Mouse (Mus musculus) kidney, adult 2 months (tissue): ENCODE measurements around the gene Ncoa1. TPM values are rescaled to one million over a fixed set of nuclear protein-coding genes. Genes with fewer than 3 reads are reported as not detected.
"Not testable (repeated sequence)": the region's sequence is repeated elsewhere in the genome, so short reads cannot be mapped to it uniquely, and the experiment has no call there.

Source experiments
- DNase-seq: peaks from one replicate; pipeline ENCODE4 v3.0.0; 2021
- H3K27ac ChIP-seq: fragments of 200-500 bp; 2 replicates; pipeline ENCODE4 v1.5.1; 2012; ENCODE audit warnings: low read depth, low read length, control low read depth, inconsistent platforms; ENCODE audit not compliant: insufficient read depth
- H3K27me3 ChIP-seq: fragments of 200-500 bp; replicated peaks from 2 replicates; pipeline ENCODE4 v1.6.1; 2012; ENCODE audit warnings: mild to moderate bottlenecking, moderate library complexity, low read length, inconsistent platforms; ENCODE audit not compliant: control insufficient read depth, insufficient read depth
- H3K36me3 ChIP-seq: fragments of 200-500 bp; 2 replicates; pipeline ENCODE4 v1.6.1; 2012; ENCODE audit warnings: mild to moderate bottlenecking, moderate library complexity, low read length, inconsistent platforms; ENCODE audit not compliant: control insufficient read depth, insufficient read depth
- H3K4me1 ChIP-seq: fragments of 200-500 bp; 2 replicates; pipeline ENCODE4 v1.6.1; 2011; ENCODE audit warnings: low read length; ENCODE audit not compliant: control insufficient read depth, insufficient read depth
- H3K4me3 ChIP-seq: fragments of 200-500 bp; 2 replicates; pipeline ENCODE4 v1.5.1; 2011; ENCODE audit warnings: mild to moderate bottlenecking, low read depth, low read length, control low read depth; ENCODE audit not compliant: insufficient read depth
- CTCF ChIP-seq: fragments of 200-500 bp; conservative IDR thresholded peaks from 2 replicates; pipeline ENCODE4 v1.5.1; 2011; ENCODE audit warnings: low read depth, mild to moderate bottlenecking, control low read depth, low read length, moderate library complexity, mixed read lengths; ENCODE audit not compliant: insufficient read depth, insufficient read length
- POLR2A ChIP-seq: fragments of 200-500 bp; IDR thresholded peaks from one replicate; pipeline ENCODE4 v1.6.1; 2011; ENCODE audit warnings: low read depth, low read length, control low read depth
- WGBS: fragments of 180-500 bp; shearing (Covaris S2); methylation state at CpG from one replicate; pipeline ENCODE4 v1.1.7; 2018; 5-methylcytosine and 5-hydroxymethylcytosine counted together
- polyA plus RNA-seq: library from polyadenylated mRNA; depleted of rRNA; stranded (reverse); fragments of >200 nt; gene quantifications from 2 replicates; pipeline ENCODE4 v1.2.3, GENCODE M21; 2012

Gene Ncoa1
- polyA plus RNA-seq, 1 experiment: 20.1 TPM

DNA sequence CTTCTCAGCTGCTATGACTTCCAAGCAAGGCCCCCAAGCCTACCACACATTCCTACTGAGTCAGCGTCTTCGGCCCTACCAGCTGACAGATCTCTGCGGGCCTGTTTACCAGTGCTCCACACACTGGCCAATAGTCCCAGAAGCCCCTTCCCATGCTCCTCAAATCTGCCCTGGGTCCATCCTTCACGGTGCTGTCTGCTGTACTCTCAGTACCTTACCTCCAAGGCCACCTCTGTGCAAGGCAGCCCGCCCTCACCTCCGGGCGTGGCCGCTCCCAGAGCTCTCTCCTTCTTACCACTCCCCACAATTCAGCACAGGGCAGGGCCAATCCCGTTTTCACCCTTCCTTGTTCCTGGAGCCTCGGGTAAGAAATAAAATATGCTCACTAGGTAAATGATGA is 231.2 kb downstream of the Ncoa1 start:
- H3K4me3 ChIP-seq: no peak overlapping the region
- TF ChIP-seq CTCF (no peak), POLR2A (no peak)
- H3K36me3 ChIP-seq: no peaks in the 10 kb centered on the region; the same call in 1 of the 2 replicates
- H3K27ac ChIP-seq: no peak overlapping the region
- no peaks in the 10 kb centered on the region for H3K4me1 ChIP-seq
- H3K27me3 ChIP-seq: no peaks in the 10 kb centered on the region
- DNase-seq: no peak
- WGBS: 87% methylated on average over 10 of the region's 10 CpGs

- 70% methylated on average over 2 of the region's 2 CpGs for WGBS
- no peak for DNase-seq
- H3K36me3 ChIP-seq: no peaks in the 10 kb centered on the region; the same call in 1 of the 2 replicates
- H3K27me3 ChIP-seq: no peaks in the 10 kb centered on the region
- H3K4me3 ChIP-seq: no peak overlapping the region
- TF ChIP-seq CTCF: no peak
- TF ChIP-seq POLR2A: no peak
- no peak overlapping the region for H3K27ac ChIP-seq
- no peaks in the 10 kb centered on the region for H3K4me1 ChIP-seq
Observed at GRCm38 (mm10) chr12:4243805-4244204, 233.2 kb downstream of the Ncoa1 start.

- not testable (repeated sequence) for H3K27ac ChIP-seq, H3K4me3 ChIP-seq, H3K4me1 ChIP-seq, DNase-seq, H3K27me3 ChIP-seq, H3K36me3 ChIP-seq
- 44% methylated on average over 8 of the region's 8 CpGs for WGBS
Observed at GRCm38 (mm10) chr12:4240281-4240680, 236.7 kb downstream of the Ncoa1 start.

- Histone ChIP-seq H3K4me1 (no peaks in the 10 kb centered on the region; the same call in 1 of the 2 replicates), H3K36me3 (no peaks in the 10 kb centered on the region), H3K27ac (no peak overlapping the region), H3K27me3 (no peaks in the 10 kb centered on the region), H3K4me3 (no peak overlapping the region)
- 96% methylated on average over 15 of the region's 15 CpGs for WGBS
- TF ChIP-seq CTCF (no peak), POLR2A (no peak)
- no peak for DNase-seq
Observed at GRCm38 (mm10) chr12:4237481-4237880, 239.5 kb downstream of the Ncoa1 start.

DNA sequence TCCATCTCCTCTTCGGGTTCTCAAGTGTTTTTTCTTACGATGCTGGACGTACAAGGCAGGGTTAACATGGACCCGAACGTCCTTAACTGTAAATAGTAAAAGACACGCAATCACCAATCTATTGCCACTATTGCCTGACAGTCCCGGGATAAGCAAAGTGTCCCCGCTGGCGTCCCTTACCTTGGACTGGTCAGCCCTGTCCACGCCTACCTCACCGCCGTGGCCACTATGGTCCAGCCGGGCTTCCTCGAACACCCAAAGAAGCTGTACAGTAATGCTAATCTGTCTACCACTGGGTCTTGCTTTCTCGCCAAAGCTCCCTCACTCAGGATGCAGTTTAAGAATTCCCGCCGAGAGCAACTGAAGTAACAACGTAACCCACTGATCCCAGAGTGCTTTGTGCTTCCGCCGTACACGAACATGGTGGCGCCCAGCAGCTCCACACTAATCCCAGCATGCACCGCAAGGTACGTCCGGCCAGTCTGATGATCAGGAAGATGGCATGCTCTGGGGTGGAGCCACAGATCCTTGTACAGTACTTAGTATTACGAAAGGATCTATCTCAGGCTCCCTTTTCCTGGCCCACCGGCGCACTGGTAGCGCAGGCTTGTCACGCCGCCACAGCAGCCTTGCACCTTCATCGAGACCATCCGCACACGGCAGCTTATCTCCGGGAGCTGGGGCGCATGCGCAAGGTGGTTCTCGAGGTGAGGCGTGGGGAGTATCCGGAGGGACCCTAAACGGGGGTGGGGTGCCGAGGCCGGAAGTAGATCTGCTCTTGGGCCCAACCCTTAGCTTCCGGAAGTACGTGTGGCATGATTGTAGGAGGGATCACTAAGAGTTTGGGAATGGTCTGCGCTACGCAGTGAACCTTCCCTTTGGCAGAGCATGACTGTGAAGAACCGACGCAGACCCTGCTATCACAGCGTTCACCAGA is 243.1 kb downstream of the Ncoa1 start, which contains the start of the genes Ptrhd1 and Cenpo:
Gene Ptrhd1, plus strand, starts transcription at position 456 of the 937 bp plus-strand sequence.
Gene Cenpo, minus strand, starts transcription at position 723 of the 937 bp plus-strand sequence.
- WGBS: under 1% methylated on average over 50 of the region's 50 CpGs
- TF ChIP-seq POLR2A (peak; percentile 39), CTCF (no peak)

GRCm38 (mm10) chr12:4232777-4233176 is 244.2 kb downstream of the Ncoa1 start:
- WGBS: 23% methylated on average over 4 of the region's 4 CpGs
- H3K4me3 ChIP-seq: no peak overlapping the region
- H3K4me1 ChIP-seq: no peaks in the 10 kb centered on the region; the same call in 1 of the 2 replicates

More for the DNA sequence above, 243.1 kb downstream of the Ncoa1 start, which contains the start of the genes Ptrhd1 and Cenpo:
- H3K4me3 ChIP-seq: peak within 1 kb of the TSS; percentile 79
- no peaks in the 10 kb centered on the region for H3K27me3 ChIP-seq
- peak within 1 kb of the TSS; percentile 99 for H3K27ac ChIP-seq
- H3K4me1 ChIP-seq: no peaks in the 10 kb centered on the region; the same call in 1 of the 2 replicates
- peak; percentile 99 for DNase-seq
- no peaks in the 10 kb centered on the region for H3K36me3 ChIP-seq

DNA sequence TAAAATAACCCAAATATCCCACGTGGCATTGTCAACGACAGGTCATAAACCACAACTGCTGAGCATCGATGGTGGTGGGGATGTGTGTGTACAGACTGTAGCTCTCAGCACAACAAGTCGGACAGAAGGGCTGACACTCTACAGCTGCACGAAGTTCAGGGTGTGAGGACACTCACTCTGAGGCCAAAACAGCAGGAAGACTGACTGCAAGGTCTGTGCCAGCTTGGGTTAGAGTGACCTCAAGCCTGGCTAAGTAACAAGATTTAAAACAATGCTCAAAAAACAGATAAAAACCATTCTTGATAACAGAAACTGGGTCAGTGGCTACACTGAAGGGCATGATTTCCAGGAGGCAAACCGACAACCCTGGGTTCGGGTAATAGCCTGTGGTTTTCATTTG is 246.8 kb downstream of the Ncoa1 start:
- H3K4me1 ChIP-seq: no peaks in the 10 kb centered on the region; the same call in 1 of the 2 replicates
- H3K36me3 ChIP-seq: no peaks in the 10 kb centered on the region; the same call in 1 of the 2 replicates
- H3K27ac ChIP-seq: no peak overlapping the region
- no peaks in the 10 kb centered on the region for H3K27me3 ChIP-seq
- DNase-seq: no peak
- no peak for TF ChIP-seq CTCF
- no peak for TF ChIP-seq POLR2A
- H3K4me3 ChIP-seq: no peak overlapping the region
- WGBS: 89% methylated on average over 7 of the region's 7 CpGs

More at GRCm38 (mm10) chr12:4232777-4233176, 244.2 kb downstream of the Ncoa1 start:
- H3K36me3 ChIP-seq: no peaks in the 10 kb centered on the region
- TF ChIP-seq POLR2A: no peak
- TF ChIP-seq CTCF: no peak
- no peaks in the 10 kb centered on the region for H3K27me3 ChIP-seq
- H3K27ac ChIP-seq: no peak overlapping the region
- DNase-seq: no peak
